Mouse (Mus musculus) lung, adult 2 months (tissue): ENCODE data around the gene Timm13.

Experiments
- CTCF ChIP-seq: fragments of 200-500 bp; IDR thresholded peaks from 2 replicates; pipeline ENCODE4 v1.5.1; 2011; ENCODE audit warnings: mild to moderate bottlenecking, low read length, control low read depth; ENCODE audit not compliant: insufficient read depth
- POLR2A ChIP-seq: fragments of 200-500 bp; IDR thresholded peaks from 2 replicates; pipeline ENCODE4 v1.6.1; 2011; ENCODE audit warnings: low read depth, mild to moderate bottlenecking, control low read depth, low read length, borderline replicate concordance; ENCODE audit errors: extremely low read depth

GRCm38 (mm10) chr10:80862305-80862704, 38.5 kb downstream of the Timm13 start:
- TF ChIP-seq CTCF (no peak), POLR2A (no peak)
